Mouse (Mus musculus): ENCODE results near the gene BC055324.
A peak's percentile ranks its signal among the peaks of the same experiment; 100 is the strongest.
"Not testable (repeated sequence)": the region's sequence is repeated elsewhere in the genome, so short reads cannot be mapped to it uniquely, and the experiment has no call there.

BC055324 gene

DNA sequence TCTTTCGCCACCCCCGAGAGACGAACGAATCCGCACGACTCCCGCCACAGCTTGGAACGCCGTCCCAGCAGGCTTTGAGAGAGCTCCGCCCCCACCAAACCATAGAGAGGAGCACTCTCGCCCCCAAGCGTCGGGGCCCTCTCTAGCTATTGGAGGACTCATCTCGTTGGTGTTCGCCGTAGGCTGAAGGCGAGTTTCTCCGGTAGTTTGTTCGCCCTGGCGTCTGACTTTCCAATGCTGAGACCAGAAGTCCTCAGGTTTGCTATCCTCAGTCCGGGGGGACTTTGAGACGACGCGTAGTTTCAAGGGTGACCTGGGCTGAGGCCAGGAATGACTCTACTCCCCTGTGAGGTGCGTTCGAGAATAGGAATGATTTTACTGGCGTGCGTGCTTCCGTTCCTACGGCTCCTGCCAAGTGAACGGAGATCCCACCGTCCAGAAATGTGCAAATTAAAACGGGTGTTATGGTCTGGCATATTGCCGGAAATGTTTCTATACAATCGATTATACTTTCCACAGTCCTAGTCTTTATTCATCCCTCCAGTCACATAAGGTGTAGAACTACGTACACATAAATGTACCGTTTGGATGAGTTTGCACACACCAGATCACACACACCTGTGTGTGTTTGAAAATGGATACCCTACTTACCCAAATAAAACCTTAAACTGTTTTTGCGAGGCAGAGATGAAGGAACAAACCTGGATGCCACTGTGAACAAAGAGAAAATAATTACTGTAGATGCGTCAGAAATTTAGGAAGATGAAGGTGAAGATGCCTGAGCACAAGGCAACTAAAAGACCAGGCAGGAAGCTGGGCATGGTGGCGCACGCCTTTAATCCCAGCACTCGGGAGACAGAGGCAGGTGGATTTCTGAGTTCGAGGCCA, at the start of gene BC055324, which contains the start of gene Mettl18:
Gene BC055324, minus strand, starts transcription at position 76 of the 888 bp plus-strand sequence.
Gene Mettl18, plus strand, starts transcription at position 169 of the 888 bp plus-strand sequence.
- peak; percentile 91 to 94 for DNase-seq

DNA sequence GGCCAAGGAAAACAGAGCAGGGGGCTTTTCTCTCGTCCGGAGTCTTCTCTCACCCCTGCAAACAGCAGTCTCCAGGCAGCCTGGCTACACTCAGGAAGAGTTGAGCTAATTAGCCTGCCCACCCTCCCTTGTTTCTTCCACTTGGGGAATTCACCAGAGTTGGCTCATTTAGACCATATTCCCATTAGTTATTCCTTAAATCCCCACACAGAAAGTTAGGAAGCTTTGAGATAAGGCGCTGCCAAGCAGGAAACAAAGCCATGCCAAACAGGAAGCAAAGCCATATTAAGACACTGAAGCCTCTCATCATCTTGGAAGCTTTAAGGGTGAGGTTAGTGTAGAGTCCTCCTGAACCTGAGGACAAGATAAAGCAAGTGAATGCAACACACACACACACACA, 49.0 kb upstream of the BC055324 start:
- DNase-seq: peak; percentile 47 to 57

DNA sequence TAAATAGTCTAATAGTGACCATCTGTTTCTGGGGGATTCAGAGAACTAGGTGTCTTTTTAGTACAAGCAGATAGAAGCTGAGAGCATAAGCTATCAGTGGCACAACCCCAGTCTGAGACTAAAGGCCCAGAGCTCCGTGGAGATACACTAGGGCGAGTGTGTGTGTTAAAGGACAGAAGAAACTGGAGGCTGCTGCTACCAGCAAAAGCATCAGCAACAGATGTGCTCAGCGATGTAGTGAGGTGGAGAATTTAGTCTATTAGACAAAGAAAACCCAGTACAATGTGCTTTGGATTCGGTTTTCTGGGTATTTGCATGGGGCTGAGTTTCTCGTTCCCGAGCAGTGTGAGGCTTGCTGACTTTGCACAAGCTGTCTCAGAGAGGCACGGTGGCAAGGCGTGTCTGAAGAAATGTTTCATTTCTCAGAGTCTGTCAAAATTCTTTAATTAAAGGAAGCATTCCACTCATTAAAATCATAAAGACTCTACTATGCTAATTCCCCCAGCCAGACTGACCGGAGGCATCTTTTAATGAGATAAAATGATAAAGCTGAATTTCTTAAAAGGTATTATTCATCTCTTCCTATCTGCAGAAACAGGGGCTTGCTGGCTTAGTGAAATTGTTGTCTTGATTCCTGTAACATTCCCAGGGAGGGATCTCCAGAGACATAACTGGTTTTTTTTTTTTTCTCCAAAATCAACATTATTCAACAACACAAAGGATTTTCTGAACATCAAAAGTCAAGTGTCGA, 46.0 kb upstream of the BC055324 start:
- no peak for DNase-seq

DNA sequence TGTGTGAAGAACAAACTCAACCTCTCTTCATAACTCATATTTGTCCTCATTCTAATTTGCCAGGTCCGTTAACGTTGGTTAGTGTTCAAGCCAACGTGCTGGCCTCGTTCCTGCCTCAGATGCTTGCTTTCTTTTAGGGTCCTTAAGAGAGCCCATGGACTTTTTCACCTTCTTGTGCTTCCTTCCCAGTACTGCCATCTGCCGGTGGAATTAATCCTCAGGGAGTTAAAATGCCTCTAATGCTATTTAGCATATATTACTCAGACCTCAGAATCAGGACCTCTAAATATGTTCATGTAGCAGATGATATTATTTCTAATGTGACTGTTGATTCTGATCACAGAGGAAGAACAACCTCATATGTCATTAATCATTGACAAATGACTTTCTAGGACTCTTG, 32.8 kb upstream of the BC055324 start:
- peak; percentile 67 to 68 for DNase-seq

DNA sequence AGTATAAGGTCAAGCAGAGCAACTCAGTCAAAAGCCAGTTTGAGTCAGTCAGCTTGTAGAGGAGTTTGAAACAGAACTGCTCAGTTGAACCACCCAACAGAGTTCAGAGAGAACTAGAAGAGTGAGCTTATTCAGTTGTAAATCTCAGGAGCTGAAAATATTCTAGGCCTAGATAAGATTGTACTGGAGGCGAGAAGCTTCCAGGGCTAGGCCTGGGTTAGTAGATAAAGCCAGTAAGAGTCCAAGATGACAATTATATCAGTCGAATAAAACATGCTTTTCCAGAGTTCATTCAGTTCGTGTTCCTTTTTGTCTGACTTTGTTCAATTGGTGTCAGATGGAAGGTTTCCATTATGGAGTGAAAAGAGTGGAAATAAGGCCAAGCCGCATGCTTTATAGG, 31.1 kb upstream of the BC055324 start:
- DNase-seq: no peak

DNA sequence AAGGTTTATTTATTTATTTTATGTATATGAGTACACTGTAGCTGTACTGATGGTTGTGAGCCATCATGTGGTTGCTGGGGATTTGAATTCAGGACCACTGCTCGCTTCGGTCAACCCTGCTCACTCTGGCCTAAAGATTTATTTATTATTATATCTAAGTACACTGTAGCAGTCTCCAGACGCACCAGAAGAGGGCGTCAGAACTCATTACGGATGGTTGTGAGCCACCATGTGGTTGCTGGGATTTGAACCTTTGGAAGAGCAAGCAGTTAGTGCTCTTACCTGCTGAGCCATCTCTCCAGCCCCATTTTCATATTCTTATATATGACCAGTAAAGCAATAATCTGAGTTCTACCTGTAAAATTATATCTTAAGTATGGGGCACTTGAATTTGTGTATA, 27.5 kb upstream of the BC055324 start:
- not testable (repeated sequence) for DNase-seq

DNA sequence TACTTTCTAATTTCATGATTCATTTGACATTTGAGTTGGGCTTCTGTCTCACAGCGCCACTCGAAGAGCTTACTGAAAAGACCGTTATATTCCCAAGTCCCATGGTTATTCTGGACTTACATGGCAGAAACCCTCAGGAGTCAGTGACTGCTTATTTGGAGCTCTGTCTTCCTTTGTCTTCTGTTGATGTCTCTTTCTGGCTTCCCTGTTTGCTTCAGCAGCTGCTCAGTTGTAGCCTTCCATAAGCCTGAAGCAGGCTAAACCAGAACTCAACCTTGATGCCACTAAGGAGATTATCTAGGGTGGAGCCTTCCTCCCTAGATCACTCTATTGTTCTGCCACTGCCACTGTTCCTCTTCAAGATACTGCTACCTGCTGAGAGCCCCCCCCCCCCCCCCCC, 26.1 kb upstream of the BC055324 start:
- DNase-seq: not testable (repeated sequence)

DNA sequence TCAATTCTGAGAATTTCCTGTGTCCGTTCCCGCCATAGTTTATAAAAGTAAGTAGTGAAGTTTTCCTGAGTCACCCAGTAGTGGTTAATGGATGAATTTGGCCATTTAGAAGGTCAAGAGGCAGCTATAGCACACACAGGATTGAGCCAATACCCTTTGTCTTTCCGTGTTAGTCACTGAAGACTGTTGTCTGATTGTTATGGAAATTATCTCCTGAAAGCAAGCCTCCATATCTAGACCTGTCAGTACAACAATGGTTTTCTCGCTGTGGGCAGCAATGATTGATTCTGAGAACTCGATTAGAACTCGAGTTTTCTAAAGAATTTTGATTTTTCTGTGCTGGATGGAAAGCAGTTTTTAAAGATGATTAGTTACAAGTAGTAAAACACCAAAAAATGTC, 25.2 kb upstream of the BC055324 start:
- DNase-seq: no peak

DNA sequence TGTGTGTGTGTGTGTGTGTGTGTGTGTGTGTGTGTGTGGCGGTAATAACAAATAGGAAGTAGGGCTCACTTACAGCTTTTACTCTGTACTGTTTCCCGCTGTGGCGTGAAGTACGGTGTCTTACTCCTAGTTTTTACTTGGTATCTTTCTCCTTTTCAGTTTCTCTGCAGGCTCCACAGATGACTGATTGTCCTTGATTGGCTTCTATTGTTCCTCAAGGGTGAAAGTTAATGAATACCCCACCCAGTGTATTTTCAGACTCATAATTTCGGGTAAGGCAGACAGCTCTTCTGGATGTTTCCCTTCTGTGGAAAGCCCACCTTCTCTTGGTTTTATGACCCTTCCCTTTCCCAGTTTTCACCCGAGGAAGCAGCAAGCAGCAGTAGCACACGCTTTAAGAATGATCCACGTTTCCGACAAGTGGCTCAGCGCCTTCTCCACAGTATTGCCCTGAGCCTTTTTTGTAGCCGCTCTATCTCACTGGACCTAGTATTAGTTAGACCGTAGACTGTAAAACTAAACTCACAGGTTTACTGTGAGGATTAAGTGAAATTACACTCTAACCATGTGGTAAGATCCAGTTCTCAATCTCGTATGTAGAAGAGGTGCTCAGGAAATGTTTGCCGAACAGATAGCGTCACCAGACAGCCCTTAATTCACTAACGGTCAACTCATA, 23.8 kb upstream of the BC055324 start:
- no peak for DNase-seq

DNA sequence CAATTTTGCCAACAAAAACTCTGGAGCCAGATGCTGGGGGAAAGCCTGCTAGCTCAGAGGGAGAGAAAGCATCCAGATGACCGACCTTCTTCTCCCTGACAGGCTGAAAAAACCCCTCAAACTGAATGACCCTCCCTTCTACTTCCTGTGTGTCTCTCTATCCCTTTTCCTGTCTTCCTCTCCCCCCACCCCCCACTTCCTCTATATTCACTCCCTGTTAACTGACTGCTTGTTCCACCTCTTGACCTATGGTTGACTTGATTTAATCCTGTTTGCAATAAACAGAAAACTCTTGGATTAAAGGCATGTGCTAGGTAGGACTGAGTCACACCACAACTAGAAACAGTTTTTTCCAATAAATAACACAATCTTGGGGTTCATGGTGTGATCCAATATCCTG, 20.0 kb upstream of the BC055324 start:
- no peak for DNase-seq

DNA sequence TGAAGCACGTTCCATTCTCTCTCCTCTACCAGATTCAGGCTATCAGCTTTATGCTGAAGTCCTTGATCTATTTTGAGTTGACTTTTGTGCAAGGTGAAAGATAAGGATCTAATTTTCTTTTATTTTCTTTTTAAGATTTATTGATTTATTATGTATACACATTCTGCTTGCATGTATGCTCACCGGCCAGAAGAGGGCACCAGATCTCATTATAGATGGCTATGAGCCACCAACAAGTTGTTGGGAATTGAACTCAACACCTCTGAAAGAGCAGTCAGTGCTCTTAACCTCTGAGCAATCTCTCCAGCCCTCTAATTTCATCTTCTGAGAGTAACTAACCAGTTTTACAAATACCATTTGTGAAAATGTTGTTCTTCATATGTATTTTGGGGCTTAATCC, 14.6 kb upstream of the BC055324 start:
- DNase-seq: peak; percentile 35 to 44

DNA sequence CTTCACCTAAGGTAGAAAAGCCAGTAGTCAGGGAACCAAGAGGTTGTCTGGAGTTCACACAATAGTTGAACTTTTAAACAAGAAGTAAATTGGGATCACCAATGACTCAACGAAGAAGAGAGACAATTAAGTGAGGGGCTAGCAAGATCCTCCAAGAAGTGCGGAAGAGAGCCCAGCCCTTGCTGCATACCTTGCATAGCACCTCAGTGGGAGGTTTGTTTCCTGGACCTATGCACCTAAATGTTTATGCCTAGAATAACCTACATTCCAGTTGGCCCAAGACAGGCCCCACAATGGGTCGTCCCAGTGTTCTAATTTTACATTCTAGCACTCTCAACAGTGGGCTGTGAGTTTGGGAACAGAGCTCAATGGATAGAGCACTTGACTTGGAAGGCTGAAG, 9.7 kb upstream of the BC055324 start:
- DNase-seq: no peak

DNA sequence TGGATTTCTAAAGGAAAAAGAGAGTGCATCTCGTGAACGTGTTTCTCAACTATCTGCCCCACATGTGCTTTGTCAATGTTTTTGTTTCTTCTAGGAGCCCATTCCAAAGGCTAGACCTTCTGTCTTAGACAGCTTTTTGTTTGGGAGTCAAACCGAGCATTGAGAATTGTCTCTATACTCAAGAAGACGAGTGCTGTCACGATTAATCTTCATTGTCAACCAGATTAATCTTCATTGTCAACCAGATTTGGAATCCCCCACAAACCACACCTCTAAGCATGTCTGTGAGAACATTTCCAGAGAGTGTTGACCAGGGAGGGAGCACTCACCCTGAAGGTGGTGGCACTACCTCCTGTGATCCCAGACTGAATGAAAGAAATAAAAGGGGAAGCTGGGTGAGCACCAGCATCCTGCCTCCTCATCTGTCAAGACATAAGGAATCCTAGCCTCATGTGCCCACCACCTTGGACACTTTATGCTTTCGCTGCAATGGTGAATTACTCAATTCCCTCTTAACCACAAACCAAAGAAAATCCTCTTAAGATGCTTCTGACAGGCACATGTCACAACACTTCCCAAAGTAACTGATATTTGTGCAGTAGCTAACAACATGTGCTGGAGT, 7.3 kb upstream of the BC055324 start:
- no peak for DNase-seq

DNA sequence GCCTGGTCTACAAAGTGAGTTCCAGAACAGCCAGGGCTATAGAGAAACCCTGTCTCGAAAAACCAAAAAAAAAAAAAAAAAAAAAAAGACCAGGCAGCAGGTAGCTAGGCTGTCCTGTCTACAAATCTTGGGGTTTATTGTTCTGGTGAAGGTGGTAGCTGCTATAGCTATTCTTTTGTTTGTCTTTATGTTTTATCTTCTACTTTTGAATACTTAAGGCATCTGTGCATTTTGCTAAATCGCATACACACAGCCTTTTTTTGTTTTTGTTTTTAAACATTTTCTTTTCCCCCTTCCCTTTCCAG, 965 bp upstream of the BC055324 start:
- no peak for DNase-seq

DNA sequence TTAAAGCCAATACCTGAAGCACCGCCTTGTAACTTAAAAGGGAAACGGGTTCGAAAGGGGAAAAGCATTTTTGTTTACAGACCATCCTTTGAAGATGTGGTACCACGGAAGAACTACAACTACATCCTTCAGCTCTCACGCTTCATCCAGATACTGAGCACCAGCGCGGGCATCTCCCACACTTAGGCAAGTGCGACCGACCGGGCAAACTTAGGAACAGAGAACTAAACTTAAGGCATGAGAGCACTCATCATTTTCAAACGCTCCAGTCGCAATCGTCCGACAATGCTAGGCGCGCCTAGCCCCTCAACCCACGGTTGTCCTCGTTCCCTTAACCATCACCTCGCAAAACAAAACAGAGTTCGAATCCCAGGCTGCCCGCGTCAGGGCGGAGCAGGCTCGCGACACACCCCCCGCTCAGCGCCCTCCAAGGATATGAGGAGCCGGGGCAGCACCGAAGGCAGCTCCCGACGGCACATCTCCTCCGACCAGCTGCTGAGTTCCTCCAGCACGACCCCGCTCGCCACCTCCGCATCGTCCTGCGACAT, 349 bp downstream of the BC055324 start:
- DNase-seq: no peak

DNA sequence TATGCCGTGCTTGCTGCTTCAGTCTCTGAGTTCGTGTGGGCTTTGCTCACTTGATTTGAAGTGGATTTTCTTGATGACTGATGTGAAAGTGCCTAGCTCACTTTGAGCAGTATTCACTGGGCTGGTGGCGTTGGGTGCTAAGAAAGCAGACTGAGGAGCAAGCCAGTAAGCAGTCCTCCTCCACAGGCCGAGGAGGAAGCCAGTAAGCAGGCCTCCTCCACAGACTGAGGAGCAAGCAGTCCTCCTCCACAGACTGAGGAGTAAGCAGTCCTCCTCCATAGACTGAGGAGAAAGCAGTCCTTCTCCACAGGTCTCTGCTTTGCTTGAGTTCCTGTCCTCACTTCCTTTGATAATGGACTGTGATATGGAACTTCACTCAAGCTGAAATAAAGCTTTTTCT, 2.2 kb downstream of the BC055324 start:
- peak; percentile 5 to 20 for DNase-seq

DNA sequence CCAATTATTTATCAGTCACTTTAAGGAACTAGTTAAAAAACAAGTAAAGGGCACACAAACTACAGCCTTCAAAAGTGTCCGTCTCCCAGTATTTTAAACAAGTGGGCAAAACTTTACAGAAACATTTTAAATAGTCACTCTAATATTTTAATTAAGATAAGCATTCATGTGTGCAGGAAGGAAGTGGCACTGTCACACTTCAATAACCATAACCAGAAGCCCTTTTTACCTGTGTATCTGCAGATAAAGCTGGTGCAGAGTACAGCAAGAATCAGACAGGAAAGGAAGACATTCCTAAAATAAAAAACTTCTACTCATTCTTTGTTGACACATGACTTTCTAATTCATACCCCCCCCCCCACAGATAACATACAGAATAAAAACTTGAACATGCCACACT, 18.1 kb downstream of the BC055324 start:
- no peak for DNase-seq

DNA sequence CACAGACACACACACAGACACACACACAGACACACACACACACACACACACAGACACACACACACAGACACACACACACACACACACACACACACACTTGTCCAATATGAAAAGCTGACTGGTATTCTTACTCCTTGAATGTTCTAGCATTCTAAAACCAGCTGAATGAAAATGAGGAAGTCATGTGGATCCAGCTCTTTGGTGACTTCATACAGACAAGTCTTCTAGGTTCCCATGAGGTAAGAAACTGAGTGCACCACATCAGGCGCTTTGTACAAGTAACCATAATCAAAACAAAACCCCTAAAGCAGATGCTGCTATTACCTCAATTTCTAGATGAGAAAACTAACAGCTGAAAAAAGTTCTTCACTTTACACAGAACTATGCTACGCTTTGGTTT, 19.5 kb downstream of the BC055324 start:
- DNase-seq: no peak

DNA sequence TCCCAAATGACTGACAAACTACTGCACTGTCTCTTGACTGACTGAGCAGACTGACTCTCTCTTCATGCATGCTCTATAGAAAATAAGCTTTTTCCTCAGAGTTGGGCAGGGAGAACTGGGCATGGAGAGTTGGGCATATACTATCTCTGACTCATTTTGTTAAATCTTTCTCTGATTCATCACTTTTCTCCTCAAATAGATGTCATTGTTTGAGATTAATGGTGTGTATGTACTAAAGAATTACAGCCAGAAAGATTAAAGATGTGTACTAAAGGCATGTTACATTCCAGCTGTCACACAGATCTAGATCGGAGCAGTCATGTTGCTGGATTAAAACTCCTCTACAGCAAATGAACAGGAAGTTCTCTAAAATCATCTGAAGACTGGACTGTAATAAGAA, 20.1 kb downstream of the BC055324 start:
- no peak for DNase-seq

DNA sequence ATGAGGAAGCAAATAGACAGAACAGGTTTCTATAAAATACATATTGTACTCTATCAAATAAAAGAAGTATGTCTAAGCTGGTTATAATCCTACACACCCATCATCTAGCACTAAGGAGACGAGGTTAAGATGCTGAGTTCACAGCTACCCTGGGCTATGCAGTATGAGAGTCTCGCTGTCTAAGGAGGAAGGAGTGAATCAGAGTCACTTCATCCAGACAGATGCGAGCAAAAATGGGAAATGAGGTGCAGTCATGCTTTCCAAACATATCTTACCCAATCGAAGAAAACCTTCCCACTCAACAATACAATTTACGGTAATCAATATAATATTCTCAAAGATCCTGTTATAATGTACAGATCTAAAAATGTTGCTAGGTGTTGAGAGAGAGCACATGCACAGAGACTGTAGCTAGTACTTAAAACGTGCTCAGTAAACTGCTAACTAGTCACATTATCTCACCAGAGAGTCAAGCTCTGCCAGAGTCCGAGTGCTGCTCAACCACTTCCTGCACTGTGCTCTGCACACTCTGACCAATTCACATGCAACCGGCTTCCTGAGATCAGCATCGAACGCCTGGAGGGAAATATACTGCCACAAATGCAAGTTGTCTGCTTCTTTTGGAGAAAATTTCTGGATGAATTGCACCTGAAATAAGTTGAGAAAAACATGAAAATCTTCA, 30.4 kb downstream of the BC055324 start:
- DNase-seq: no peak

DNA sequence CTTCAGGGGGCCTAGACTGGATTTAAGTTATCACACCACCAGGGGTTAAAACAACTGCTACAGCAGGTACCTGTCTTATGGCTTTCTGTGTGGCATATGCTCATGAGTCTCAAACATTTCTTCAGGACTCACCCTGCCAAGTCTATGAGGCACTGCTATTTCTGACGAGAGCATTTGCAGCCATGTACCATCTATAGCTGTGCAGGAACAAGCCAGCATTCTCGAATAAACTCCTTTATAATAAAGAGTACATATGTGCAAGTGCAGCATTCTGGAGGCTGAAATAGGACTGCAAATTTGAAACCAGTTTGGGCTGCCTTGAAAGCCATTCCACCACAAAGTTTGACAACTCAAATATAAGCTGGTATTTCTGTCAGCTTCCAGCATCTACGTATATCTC, 36.6 kb downstream of the BC055324 start:
- no peak for DNase-seq

DNA sequence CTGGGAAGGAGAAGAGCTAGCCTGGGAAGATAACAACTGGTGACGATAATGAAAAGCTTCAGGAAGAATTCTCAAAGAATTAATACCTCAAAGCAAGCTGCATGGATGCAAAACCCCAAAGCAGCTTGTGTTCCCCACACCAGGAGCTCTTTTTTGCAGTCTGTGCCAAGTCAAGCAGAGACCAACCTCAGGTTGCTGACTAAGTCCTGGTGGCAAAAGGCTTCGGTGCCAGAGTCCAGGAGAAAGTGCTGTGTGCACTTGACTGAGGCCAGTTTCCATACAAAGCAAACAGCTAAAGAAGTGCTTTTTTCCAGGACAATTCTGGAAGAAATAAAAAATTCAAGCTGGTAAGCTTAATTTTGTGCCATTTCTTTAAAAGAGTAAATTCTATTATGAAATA, 41.2 kb downstream of the BC055324 start:
- no peak for DNase-seq

Measured in kidney, postnatal 4 days (tissue).